Mouse (Mus musculus): Measurements from ENCODE around the gene 1700057G04Rik.

1700057G04Rik gene

DNA sequence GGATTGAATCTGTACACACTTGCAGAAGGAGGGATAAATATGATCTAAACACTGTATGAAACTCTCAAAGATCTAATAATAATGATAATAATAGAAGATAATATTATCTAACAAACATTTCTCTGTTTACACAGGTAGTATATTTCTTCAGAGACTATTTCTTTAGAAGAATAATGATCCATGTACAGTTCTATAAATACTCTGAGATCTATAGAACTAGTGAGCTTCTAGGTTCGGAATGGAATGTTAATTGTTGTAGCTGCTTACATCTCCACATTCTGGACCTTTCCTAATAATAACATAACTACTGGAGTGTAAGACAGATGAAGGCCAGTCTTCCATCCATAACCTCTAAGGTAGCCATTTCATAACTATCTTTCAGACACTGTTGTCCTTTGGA, at the start of gene 1700057G04Rik:
1700057G04Rik (plus strand) TSS at position 301 of the 400 bp plus-strand sequence.
- no peak for DNase-seq

DNA sequence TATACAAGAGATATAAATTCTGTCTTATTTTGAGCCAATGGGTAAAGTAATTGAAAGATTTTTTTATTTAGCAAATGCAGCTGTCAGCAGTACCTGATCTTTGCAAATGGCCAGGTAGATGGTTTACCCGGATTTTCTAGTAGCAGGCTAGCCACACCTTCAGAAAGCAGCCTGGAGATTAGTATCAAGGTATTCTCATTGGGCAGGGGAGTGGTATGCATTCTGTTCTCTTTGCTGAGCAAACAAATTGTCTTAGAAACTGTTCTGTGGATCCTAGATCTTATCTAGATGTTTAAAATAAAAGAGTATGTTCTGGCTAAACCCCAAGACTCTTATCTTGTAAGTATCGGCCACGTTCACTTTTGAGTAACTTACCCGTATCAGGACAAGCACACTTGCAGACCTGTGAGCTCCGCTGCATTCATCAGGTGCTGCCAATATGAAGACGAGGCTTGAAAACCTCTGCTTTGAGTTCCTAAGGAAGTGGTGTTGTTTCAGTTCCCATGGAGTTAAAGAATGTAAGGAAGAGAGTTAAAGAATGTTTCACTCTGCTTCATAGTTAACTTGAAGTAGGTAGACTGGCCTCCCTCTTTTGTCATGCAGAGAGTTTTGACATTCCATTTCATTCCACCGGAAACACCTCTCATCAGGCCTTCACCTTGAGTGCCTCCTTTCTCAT, 48.6 kb upstream of the 1700057G04Rik start:
- DNase-seq: no peak

DNA sequence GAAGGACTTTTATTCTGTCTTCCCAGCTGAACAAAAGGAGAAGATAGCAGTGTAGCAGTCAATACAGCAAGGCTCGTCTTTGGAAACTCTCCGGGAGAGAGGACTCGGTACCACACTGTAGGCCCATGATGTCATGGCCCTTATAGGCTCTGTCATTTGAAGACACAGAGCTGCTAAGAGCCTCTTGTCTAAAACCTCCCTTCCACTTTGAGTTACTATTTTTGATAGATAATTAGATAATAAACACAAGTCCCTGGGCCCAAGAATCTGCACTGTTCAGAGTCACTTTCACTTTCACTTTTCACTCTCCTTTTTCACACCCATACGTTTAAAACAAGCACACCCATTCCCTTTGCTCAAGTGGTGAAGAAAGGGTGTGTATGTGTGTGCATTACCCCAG, 43.5 kb upstream of the 1700057G04Rik start:
- DNase-seq: peak; percentile 72

DNA sequence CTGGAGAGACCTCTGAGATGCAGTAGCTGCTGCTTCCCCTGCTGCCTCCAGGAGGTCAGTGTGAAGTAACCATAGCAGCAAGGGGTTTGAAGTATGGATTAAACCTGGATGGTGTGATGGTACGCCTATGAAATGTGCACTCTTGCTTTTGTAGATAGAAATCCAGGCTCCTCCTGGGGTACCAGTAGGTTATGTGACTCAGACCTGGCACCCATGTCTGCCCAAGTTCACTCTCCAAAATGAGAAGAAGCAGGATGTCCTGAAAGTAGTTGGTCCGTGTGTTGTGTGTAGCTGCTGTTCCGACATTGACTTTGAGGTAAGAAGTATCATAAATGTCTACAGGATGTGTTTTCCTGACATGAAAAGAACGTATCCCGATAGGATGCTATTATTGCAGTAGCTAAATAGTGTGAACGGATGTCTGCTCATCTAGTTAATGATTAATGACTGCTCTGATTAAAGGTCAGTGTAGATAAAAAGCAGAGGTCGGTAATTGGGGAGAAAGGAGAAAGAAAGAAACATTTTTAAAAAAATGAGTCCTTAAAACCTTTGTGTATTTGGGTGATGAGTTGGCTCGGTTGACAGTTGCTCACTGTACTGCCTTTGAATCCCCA, 42.5 kb upstream of the 1700057G04Rik start:
- peak; percentile 82 for DNase-seq

DNA sequence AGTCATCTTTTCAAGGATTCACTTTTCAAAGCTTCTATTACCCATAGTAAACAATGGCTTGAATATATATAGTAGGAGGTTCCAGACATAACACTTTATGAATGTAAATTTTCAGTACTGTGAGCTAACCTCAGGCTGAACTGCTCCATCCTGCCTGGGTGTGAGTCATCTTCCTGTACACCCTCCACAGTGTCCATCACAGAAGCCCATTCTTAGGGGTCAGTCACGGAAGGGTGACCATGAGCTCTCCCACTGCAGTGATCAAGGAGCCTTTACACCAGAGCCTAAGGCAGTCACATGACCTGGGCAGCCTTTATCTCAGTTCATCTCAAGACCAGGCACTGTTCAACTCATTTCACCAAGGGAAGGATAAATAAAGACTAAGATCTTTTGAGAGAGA, 41.4 kb upstream of the 1700057G04Rik start:
- no peak for DNase-seq

DNA sequence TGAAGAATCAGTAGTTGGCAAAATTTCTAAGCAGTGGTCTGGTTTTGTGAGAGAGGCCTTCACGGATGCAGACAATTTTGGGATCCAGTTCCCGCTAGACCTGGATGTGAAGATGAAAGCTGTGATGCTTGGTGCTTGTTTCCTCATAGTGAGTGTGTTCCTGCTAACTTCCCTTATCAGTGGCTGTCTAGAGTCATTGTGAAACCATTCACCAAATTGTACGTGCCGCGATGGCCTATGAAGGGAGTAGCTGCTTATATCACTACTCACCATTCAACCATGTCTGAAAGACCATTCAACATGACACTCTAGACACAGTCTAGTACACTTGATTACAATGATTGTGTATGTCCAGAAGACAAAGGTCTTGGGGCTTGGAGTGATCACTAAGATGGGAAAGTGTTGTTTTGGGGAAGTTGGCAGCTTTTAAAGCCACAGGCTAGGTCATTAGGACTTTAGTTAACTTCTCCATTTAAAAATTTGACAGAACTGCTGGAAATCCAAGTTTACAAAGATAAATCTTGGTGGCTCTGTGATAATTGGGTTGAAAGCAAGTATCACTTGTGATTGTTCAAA, 39.3 kb upstream of the 1700057G04Rik start:
- DNase-seq: peak; percentile 70

DNA sequence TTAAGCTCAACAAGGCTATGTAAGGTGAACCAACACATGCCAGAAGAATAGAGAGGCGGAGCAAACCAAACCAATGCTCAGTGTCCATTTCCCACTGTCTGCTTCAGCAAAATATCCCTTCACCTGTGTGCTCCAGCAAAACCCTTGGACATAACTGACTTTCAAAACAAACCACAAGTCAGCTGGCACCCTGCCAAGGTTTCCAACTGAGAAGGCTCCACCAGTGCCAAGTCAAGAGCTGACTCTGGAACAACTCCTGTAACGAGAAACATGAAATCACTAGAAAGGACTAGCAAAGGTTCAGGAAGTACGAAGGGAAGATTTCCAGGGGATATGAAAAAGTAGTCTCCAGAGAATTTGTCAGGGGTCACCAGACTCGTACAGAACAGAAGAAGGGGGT, 38.2 kb upstream of the 1700057G04Rik start:
- peak; percentile 96 for DNase-seq

DNA sequence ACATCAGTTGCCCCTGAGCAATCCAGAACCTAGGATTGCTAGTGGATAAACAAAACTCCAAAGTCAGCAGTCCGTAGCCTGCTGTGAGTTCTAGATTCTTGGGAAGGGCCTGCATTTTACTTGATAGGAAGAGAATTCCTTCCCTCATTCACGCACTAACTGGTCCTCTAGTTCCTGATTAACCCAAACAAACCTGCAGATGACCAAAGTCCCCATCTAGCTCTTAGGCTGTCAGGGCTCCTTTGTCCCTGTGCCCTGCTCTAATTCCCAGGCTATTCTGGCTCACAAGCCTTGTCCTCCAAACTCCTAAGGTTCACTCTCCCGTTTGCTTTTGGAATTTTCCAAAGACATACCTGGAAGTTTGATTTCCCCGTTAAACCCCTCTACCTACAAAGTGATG, 36.5 kb upstream of the 1700057G04Rik start:
- peak; percentile 61 for DNase-seq

DNA sequence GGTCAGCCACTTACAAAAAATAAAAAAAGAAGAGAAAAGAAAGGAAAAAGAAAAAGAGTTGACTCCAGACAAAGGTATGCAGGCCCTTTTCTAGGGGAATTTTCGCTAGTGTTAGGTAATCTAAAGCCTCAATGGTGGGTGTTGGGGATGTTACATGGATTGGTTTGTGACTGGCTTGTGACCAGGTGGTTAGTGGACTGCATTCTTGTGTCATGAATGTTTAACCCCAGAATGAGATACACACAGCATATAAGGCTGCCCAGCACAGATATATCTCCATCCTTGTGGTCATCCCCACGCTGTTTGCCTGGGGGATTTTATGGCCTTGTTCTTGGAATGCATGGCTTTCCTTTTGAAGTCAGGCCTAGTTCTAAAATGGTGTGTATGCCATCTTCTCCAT, 35.9 kb upstream of the 1700057G04Rik start:
- no peak for DNase-seq

DNA sequence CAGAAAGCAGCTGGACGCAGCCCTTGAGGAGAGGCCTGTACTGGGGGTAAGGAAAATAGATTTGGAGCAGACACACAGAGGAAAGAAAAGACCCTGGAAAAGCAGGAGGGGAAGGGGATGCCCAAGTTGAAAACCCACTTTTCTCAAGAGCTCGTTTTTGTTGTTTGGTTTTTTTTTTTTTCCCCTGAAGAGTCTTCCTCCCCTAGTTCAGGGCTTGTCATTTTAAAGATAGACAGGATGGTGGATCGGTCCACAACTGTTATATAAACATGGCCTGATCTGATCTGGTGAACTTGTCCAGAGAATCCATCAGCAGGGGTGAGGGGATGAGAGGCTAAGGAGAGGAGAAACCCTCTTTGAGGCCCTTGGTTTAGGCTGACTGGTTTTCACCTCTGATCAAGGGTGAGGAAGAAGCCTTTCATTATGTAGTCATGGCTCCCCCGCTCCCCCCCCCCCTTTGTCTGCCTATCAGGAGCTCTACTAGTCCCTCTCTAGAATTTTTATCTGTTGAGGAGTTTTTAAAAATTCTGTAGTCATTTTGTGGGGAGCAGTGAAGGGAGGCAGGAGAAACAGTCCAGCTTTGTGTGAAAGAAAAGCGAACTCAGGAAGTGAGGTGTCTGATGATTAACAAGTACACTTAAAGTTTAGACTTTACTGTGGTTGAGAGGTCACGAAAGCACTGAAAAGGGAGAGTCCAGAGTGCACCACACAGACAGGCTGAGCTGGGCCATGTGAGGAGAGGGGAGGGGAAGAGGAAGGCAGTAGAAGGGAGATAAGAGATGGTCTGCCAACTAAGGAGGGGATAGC, 35.0 kb upstream of the 1700057G04Rik start:
- DNase-seq: peak; percentile 88

DNA sequence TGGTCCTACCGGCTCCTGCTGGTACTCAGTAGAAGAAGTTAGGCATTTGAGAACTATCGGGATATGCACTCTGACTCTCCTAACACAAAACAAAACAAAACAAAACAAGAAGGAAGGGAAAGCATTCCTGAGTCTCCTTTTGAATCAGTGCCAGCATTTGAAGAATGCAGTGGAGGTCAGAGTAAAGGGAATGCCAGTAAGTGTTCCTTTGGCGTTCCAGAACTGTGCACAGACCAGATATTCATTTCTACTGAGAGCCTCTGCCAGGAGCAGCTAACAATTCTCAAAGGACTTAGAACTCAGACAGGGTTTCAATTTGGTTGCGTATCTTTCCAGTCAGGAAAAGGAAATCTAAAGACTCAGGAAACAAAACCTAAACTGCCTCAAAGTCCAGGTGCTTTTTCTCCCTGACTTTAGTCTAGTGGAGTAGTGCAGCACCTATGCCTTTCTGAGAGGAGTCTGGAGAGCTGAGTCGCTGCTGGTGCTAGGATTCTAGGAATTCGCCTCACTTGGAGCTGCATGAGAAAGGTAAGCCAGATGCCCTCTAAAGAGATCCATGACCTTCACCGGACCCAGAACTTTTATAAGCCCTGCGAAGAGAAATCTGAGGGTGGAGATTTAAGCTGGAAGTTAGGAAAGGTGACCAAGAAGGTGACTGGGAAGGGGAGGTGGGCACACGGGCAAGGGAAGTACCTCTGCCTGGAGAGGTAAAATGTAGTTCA, 33.5 kb upstream of the 1700057G04Rik start, which contains the start of gene Plscr2:
Plscr2 (plus strand) TSS at position 117 of the 722 bp plus-strand sequence.
- peak; percentile 97 for DNase-seq

DNA sequence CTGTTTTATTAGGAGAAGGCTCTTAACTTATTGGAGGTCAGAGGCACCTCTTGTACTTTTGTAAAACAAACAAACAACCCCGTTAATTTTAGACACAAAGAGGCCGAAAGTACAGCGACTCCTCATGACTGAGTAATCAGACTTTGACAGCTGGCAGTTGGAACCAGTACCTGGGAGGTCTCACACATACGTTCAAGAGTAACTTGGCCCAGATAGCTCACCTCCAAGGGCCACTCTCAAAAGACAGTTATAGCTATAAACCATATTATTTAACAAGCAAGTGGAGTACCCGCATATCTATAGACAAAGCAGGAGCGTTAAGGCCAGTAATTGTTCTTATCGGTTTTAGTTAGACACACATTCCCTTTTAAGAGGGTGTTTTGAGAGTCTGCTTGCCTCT, 32.8 kb upstream of the 1700057G04Rik start:
- peak; percentile 94 for DNase-seq

DNA sequence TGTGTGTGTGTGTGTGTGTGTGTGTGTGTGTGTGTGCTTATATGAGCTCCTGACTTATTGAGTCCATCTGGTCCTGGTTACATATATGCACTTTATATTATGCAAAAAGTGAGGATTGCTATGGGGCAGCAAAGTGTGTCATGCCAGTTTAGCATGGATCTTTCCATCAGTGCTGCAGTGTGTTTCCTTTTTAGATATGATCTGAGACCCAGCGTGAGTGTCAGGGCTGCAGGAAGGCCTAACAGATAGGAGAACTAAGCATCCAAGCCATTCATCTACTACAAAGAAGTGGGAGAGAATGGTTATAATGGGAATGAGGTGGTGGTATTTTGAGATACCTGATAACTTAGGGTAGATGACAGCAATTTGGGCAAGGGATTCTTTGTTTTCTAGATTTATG, 29.1 kb upstream of the 1700057G04Rik start:
- peak; percentile 55 for DNase-seq

DNA sequence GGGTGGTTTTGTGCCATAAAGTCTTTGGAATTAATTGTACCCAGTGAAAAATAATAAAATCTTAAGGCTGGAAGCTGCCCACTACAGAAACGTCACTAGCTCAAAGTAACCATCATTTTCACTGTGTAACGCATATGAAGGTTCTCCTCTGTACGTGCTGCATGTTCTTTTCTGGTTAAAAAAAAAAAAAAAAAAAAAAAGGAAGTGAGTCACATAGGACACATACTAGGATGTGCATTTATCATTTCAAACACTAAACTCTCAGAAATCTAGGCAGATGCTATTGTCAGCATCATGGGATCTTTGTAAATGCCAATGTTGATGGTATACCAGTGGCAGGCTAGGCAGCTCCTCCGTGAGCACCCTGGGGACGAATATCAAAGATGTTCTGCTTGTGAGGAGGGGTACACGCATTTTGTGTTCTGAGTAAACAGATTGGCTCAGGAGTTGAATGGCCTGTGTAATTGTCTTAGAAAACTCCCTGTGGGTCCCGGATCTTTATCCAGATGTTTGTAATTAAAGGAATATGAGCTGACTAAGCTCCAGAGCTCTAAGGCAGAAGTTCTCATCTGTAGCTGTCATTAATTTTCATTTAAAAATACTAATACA, 26.5 kb upstream of the 1700057G04Rik start:
- no peak for DNase-seq

DNA sequence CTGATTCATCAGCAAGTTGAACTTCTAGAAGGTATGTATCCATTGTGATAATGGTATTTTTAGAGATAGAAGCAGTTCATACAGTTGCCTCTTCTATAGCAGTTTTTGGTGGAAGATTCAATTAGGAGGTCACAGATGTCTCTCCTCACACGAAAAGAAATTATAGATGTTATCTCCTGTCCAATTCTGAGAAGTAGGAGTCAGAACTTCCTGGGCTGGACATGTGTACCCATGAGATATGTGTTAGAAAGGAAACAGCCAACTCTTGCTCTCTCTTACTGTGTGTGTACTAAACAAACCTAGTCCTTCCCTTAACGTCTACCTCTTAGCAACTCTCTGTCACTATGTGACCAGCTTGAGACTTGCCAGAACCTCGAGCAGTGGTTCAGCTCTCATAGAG, 19.5 kb upstream of the 1700057G04Rik start:
- DNase-seq: no peak

DNA sequence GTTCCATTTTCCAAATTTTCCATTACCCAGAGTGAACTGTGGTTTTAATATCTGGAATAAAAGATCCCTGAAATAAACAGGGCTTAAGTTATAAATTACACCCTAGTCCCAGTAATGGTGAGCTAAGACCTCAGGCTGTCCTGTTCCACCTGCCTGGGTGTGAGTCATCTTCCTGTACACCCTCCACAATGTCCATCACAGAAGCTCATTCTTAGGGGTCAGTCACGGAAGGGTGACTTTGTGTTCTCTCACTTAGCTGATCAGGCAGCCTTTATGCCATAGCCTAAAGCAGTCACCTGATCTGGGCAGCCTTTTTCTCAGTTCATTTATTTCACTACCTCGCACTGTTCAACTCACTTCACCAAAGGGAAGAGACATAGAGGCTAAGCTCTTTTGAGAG, 17.0 kb upstream of the 1700057G04Rik start:
- peak; percentile 79 for DNase-seq

DNA sequence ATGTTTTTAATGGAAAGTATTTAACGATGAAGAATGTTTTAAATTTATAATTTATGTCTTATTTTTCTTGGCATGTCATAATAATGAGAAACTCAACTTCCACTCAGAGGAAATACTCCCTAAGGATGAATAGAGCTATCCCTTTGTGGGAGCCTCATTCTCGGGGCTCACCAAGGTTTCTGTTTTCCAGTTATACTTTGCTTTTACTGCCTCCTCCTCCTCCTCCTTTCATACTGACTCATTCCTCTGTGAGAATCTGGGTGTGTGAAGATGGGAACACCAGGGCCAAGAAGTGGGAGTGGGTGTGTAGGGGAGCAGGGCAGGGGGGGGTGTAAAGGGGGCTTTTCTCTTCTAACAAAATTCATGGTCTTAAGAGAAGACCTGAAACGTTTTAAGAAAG, 16.3 kb upstream of the 1700057G04Rik start:
- peak; percentile 63 for DNase-seq

DNA sequence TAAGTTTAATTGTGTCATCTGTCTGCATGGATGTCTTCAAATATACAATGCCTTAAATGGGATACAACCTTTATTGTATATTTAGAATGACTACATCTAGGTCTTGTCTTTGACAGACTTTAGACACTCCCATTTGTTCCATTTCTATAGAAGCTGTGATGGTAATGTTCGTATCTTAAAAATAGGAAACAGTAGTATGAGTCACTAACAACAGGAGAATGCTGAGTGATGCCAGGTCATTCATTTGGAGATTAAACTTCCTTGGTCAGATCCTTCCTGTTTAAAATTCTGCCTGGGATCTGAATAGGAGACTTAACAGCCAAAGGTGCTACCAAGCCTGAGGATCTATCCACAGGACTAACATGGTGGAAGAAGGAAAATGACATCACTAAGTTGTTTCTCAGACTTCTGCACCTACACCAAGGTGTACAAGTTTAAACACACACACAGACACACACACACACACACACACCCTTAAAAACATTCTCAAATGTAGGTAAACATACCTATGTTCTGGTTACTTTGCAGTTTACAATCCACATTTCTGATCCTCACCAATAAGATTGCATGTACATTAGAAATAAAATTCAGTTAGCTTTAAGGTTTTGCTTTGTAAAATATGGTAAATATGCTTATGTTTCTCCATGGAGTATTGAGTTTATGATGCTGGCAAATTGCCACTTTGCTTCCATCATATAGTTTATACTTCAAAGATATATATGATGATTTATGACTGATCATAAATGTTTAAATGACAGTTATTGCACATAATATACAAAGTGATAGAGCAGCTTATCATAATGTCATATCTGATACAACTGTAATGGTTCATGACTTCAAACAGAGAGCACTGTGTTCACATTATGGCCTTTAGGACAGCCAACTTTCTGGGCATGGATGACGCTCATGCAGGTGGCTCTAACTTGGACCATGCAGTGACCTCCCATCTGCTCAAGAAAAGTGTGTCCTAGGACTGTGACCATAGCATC, 15.3 kb upstream of the 1700057G04Rik start:
- DNase-seq: no peak

DNA sequence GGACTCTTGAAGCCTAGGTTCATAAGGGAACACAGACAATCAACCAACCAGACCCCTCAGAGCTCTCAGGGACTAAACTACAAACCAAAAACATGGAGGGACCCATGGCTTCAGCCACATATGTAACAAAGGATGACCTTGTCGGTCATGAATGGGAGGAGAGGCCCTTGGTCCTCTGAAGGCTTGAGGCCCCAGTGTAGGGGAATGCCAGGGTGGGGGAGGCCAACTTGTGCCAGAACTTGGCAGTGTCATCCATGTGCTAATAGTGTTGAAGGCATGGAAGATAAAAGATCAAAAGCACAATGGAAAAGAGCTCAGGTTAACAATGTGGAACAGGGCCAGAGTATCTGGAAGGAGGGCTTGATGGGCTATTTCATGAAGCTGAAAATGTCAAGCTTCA, 10.9 kb upstream of the 1700057G04Rik start:
- DNase-seq: peak; percentile 68

DNA sequence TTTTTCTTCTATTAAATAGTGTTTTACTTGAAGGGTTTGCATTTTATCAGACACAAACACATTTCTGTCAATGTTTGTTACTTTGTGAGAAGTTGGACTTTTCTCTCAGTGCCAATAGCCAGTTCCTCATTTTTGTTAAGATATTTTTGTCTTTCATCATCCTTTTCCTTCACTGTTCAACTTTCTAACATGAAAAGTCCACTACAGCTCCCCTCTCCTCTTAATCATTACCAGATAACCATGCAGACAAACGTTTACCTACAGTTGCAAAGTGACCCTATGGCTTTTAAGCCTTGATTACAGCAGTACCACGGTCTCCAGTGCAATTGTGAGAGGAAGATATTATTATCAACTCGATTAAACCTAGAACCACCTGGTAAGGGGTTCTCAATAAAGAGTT, 8.0 kb upstream of the 1700057G04Rik start:
- DNase-seq: no peak

DNA sequence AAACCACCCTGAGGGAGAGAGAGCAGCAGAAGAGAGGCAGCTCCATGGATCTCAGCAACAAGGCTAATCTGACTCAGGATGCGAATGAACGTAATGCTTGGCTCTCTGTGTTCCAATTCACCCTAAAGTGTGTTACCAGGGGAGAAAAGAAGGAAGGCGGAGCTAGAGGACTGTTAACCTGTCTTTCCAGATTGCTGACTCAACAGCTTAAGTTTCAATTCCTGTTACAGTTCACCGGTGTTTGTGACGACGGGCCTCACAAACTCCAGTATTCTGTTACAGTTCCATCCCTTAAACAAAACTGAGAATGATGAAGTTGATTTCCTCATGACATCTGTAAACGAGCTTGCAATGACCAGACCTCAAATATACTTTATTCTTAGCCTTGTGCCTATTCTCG, 4.1 kb upstream of the 1700057G04Rik start:
- no peak for DNase-seq
